Mouse (Mus musculus) MEL (cell line): Measurements from ENCODE around the gene Uqcrfs1. TPM values are rescaled to one million over a fixed set of nuclear protein-coding genes. Genes with fewer than 3 reads are reported as not detected.

Experiments used
- DNase-seq: peaks from one replicate; pipeline ENCODE4 v3.0.0; 2011; ENCODE audit warnings: low read depth, low spot score
- H3K27ac ChIP-seq: 2 replicates; pipeline ENCODE4 v1.5.1; 2012; ENCODE audit warnings: low read depth, mild to moderate bottlenecking, control low read depth, low read length, moderate library complexity; ENCODE audit not compliant: control insufficient read depth
- H3K27me3 ChIP-seq, 2 experiments: fragments of 150-350 bp in 1 of 2; sonication (generic) in 1 of 2; 2 replicates each; pipeline ENCODE4 v1.6.1; 2012; ENCODE audit warnings: low read length in 2 of 2, mild to moderate bottlenecking in 2 of 2, improper control_type of control experiment in 1 of 2, moderate library complexity in 1 of 2; ENCODE audit not compliant: insufficient read depth in 2 of 2, control insufficient read depth in 1 of 2
- H3K36me3 ChIP-seq, 2 experiments: 2 replicates each; pipeline ENCODE4 v1.6.1; 2012 to 2014; ENCODE audit warnings: low read length in 2 of 2, improper control_type of control experiment in 1 of 2, inconsistent platforms in 1 of 2, mild to moderate bottlenecking in 1 of 2; ENCODE audit not compliant: insufficient read depth in 2 of 2, control insufficient read depth in 1 of 2
- H3K4me1 ChIP-seq, 2 experiments: fragments of 150-350 bp in 1 of 2; sonication (generic) in 1 of 2; 2 replicates each; pipeline ENCODE4 v1.6.1; 2012; ENCODE audit warnings: low read length in 2 of 2, improper control_type of control experiment in 1 of 2, mild to moderate bottlenecking in 1 of 2; ENCODE audit not compliant: insufficient read depth in 2 of 2, control insufficient read depth in 1 of 2
- H3K4me3 ChIP-seq, 2 experiments: fragments of 150-350 bp in 1 of 2; sonication (generic) in 1 of 2; 2 replicates each; pipeline ENCODE4 v1.5.1; 2012; ENCODE audit warnings: low read depth in 2 of 2, low read length in 2 of 2, mild to moderate bottlenecking in 2 of 2, moderate library complexity in 2 of 2, control low read depth in 1 of 2, improper control_type of control experiment in 1 of 2; ENCODE audit not compliant: control insufficient read depth in 1 of 2, insufficient read depth in 1 of 2
- H3K79me2 ChIP-seq: 2 replicates; pipeline ENCODE4 v1.6.1; 2012; ENCODE audit warnings: mild to moderate bottlenecking, low read length, moderate library complexity; ENCODE audit not compliant: control insufficient read depth, poor library complexity, insufficient read depth
- H3K9ac ChIP-seq: 2 replicates; pipeline ENCODE4 v1.6.1; 2012; ENCODE audit warnings: low read depth, mild to moderate bottlenecking, control low read depth, low read length, moderate library complexity; ENCODE audit not compliant: control insufficient read depth, poor library complexity, severe bottlenecking
- H3K9me3 ChIP-seq: fragments of 150-350 bp; sonication (generic); replicated peaks from 2 replicates; pipeline ENCODE4 v1.6.1; 2012; ENCODE audit warnings: mild to moderate bottlenecking, low read length, improper control_type of control experiment, moderate library complexity; ENCODE audit not compliant: insufficient read depth
- CHD1 ChIP-seq: IDR thresholded peaks from 2 replicates; pipeline ENCODE4 v1.6.1; 2012; ENCODE audit warnings: low read depth, mild to moderate bottlenecking, inconsistent platforms, low read length, improper control_type of control experiment
- CHD2 ChIP-seq: IDR thresholded peaks from 2 replicates; pipeline ENCODE4 v1.6.1; 2011; ENCODE audit warnings: low read length, improper control_type of control experiment
- ETS1 ChIP-seq: IDR thresholded peaks from 2 replicates; pipeline ENCODE4 v1.6.1; 2012; ENCODE audit warnings: low read depth, mild to moderate bottlenecking, inconsistent platforms, low read length, improper control_type of control experiment, moderate library complexity
- GABPA ChIP-seq: IDR thresholded peaks from 2 replicates; pipeline ENCODE4 v1.6.1; 2012; ENCODE audit warnings: low read depth, mild to moderate bottlenecking, inconsistent platforms, low read length, improper control_type of control experiment, moderate library complexity
- GATA1 ChIP-seq: IDR thresholded peaks from 2 replicates; pipeline ENCODE4 v1.6.1; 2011; ENCODE audit warnings: low read depth, low read length, improper control_type of control experiment
- JUND ChIP-seq: IDR thresholded peaks from 2 replicates; pipeline ENCODE4 v1.6.1; 2011; ENCODE audit warnings: low read depth, mild to moderate bottlenecking, improper control_type of control experiment, low read length
- KAT2A ChIP-seq: conservative IDR thresholded peaks from 2 replicates; pipeline ENCODE4 v1.6.1; 2012; ENCODE audit warnings: low read depth, low read length, improper control_type of control experiment, inconsistent platforms
- MAFK ChIP-seq: IDR thresholded peaks from 2 replicates; pipeline ENCODE4 v1.6.1; 2011; ENCODE audit warnings: low read depth, mild to moderate bottlenecking, low read length, improper control_type of control experiment, borderline replicate concordance
- MAZ ChIP-seq: IDR thresholded peaks from 2 replicates; pipeline ENCODE4 v1.6.1; 2012; ENCODE audit warnings: low read depth, mild to moderate bottlenecking, inconsistent platforms, low read length, improper control_type of control experiment
- MEF2A ChIP-seq: IDR thresholded peaks from 2 replicates; pipeline ENCODE4 v1.6.1; 2014; ENCODE audit warnings: low read depth, mild to moderate bottlenecking, inconsistent platforms, low read length, improper control_type of control experiment; ENCODE audit not compliant: poor library complexity, insufficient replicate concordance, severe bottlenecking; ENCODE audit errors: extremely low read depth
- NELFE ChIP-seq: IDR thresholded peaks from 2 replicates; pipeline ENCODE4 v1.6.1; 2011; ENCODE audit warnings: low read depth, low read length, improper control_type of control experiment
- NRF1 ChIP-seq: IDR thresholded peaks from 2 replicates; pipeline ENCODE4 v1.6.1; 2014; ENCODE audit warnings: low read depth, mild to moderate bottlenecking, inconsistent platforms, low read length, improper control_type of control experiment, moderate library complexity; ENCODE audit not compliant: poor library complexity, insufficient read depth, severe bottlenecking
- POLR2A ChIP-seq, 2 experiments: IDR thresholded peaks; 2 replicates each; pipeline ENCODE4 v1.6.1; 2011 to 2012; ENCODE audit warnings: low read length in 2 of 2, mild to moderate bottlenecking in 2 of 2, control low read depth in 1 of 2, improper control_type of control experiment in 1 of 2, low read depth in 1 of 2, moderate library complexity in 1 of 2; ENCODE audit not compliant: control insufficient read depth in 1 of 2, insufficient read depth in 1 of 2, poor library complexity in 1 of 2
- POLR2AphosphoS5 ChIP-seq: IDR thresholded peaks from 2 replicates; pipeline ENCODE4 v1.6.1; 2012; ENCODE audit warnings: low read depth, borderline replicate concordance, mild to moderate bottlenecking, inconsistent platforms, low read length, moderate library complexity, mixed read lengths
- RCOR1 ChIP-seq: IDR thresholded peaks from 2 replicates; pipeline ENCODE4 v1.6.1; 2012; ENCODE audit warnings: low read depth, mild to moderate bottlenecking, inconsistent platforms, low read length, improper control_type of control experiment
- TAL1 ChIP-seq: IDR thresholded peaks from 2 replicates; pipeline ENCODE4 v1.6.1; 2012; ENCODE audit warnings: mild to moderate bottlenecking, inconsistent platforms, low read length, moderate library complexity, mixed read lengths
- TBP ChIP-seq: IDR thresholded peaks from 2 replicates; pipeline ENCODE4 v1.8.0; 2011; ENCODE audit warnings: low read depth, low read length, improper control_type of control experiment
- UBTF ChIP-seq: IDR thresholded peaks from 2 replicates; pipeline ENCODE4 v1.6.1; 2012; ENCODE audit warnings: low read depth, mild to moderate bottlenecking, inconsistent platforms, low read length, improper control_type of control experiment, moderate library complexity, borderline replicate concordance; ENCODE audit not compliant: insufficient read depth
- USF2 ChIP-seq, 2 experiments: IDR thresholded peaks; 2 replicates each; pipeline ENCODE4 v1.6.1; 2011 to 2012; ENCODE audit warnings: improper control_type of control experiment in 2 of 2, low read length in 2 of 2, borderline replicate concordance in 1 of 2, inconsistent platforms in 1 of 2, low read depth in 1 of 2, mild to moderate bottlenecking in 1 of 2; ENCODE audit not compliant: insufficient read depth in 1 of 2
- ZC3H11A ChIP-seq: IDR thresholded peaks from 2 replicates; pipeline ENCODE4 v1.6.1; 2012; ENCODE audit warnings: low read depth, mild to moderate bottlenecking, inconsistent platforms, low read length, improper control_type of control experiment
- polyA plus RNA-seq, 2 experiments: library from polyadenylated mRNA; stranded (reverse) in 1 of 2; unstranded in 1 of 2; fragments of >175 nt in 1 of 2; fragments of >200 nt in 1 of 2; gene quantifications; 2 replicates each; pipeline versions ENCODE4 v1.2.1 to v1.2.4; 2012; ENCODE audit warnings: low replicate concordance in 2 of 2, low read depth in 1 of 2; ENCODE audit not compliant: insufficient read length in 2 of 2, insufficient read depth in 1 of 2, missing spikeins in 1 of 2
- total RNA-seq: library from RNA; depleted of rRNA; stranded (reverse); fragments of 300-350 nt; gene quantifications from 2 replicates; pipeline ENCODE4 v1.2.3, GENCODE M21; 2012

Uqcrfs1 gene
- total and polyA plus RNA-seq, 3 experiments, result 163 to 191 TPM; not detected in 1

DNA sequence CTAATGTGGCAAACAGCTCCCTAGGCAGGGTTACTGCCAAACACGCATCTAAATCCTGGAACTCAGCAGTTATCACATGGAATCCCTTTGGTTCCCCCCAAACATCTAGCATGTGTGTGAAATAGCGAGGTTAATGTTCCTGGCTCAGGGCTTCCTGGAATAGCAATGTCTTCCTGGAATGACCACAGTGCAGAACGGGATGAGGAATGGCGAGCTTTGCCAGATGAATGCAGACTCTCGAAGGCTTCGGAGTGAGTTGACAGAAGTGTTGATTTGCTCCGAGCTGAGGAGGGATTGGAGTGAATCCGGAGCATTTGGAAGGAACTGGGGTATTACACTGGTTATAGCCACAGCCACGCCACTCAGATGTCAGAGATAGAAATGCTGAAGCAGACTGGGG lies 21.2 kb downstream of the Uqcrfs1 start:
- H3K9ac ChIP-seq, result no peak overlapping the region
- no peaks in the 10 kb centered on the region for H3K79me2 ChIP-seq
- TF ChIP-seq USF2 (IDR thresholded peaks at IDR 0.05; ENCODE audit: borderline replicate concordance in 1 of 2, insufficient read depth in 1 of 2, low read depth in 1 of 2, low read length in 2 of 2) (no peak), TAL1 (no peak)
- H3K9me3 ChIP-seq, result no peaks in the 10 kb centered on the region
- 0 out of 4 replicates have a peak, but pooled peaks cover 0 to 2% of the 10 kb centered on the region in 2 experiments for H3K36me3 ChIP-seq
- H3K27ac ChIP-seq, result no peak overlapping the region
- no peaks in the 10 kb centered on the region for H3K27me3 ChIP-seq
- peaks cover 0 to 2% of the 10 kb centered on the region in 2 experiments; a peak in 2 of 4 replicates for H3K4me1 ChIP-seq
- H3K4me3 ChIP-seq, result no peak overlapping the region
- DNase-seq, result no peak

DNA sequence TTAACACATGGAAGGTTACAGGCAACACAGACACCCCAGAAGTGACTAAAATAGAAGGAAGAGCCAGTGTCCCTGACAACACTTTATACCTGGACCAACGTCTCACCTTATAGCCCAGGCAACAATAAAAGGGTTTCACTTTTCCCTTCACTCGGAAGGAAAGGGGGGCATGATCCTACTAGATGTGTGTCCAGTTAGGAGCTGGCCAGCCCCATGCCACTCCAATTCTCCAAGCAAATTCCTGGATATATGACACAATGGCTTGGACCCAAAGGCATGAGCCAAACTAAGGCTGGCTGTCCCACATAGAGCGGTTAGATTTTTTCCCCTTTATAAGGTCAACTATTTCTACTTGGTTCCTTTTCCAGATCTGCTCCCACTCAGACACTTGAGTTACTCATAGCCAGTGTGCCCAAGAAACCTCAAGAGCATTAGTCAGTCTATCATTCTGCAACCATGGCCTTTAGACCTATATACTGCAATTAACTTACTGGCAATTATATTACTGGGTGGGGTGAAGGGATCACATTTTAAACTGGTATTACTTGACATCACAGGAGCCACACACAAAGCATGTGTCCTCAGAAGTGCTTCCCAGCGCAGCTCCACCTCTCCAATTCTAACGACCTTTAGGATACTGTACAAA lies 21.8 kb downstream of the Uqcrfs1 start:
- DNase-seq, result no peak
- H3K27me3 ChIP-seq, result no peaks in the 10 kb centered on the region
- H3K9me3 ChIP-seq, result no peaks in the 10 kb centered on the region
- no peaks in the 10 kb centered on the region for H3K79me2 ChIP-seq
- H3K36me3 ChIP-seq, result 0 out of 4 replicates have a peak, but pooled peaks cover 0 to 2% of the 10 kb centered on the region in 2 experiments
- H3K4me1 ChIP-seq, result peaks cover 0 to 2% of the 10 kb centered on the region in 2 experiments; a peak in 2 of 4 replicates
- no peak overlapping the region for H3K4me3 ChIP-seq
- H3K9ac ChIP-seq, result no peak overlapping the region
- no peak overlapping the region for H3K27ac ChIP-seq
- no peak for TF ChIP-seq POLR2AphosphoS5
- no peak for TF ChIP-seq GATA1
- no peak for TF ChIP-seq USF2 (IDR thresholded peaks at IDR 0.05; ENCODE audit: borderline replicate concordance in 1 of 2, insufficient read depth in 1 of 2, low read depth in 1 of 2, low read length in 2 of 2)
- no peak for TF ChIP-seq RCOR1
- TF ChIP-seq POLR2A (IDR thresholded peaks at IDR 0.05; ENCODE audit: control insufficient read depth in 1 of 2, insufficient read depth in 1 of 2, low read depth in 1 of 2, low read length in 2 of 2, poor library complexity in 1 of 2), result no peak
- no peak for TF ChIP-seq ZC3H11A
- TF ChIP-seq NRF1, result no peak
- TF ChIP-seq JUND, result no peak
- TF ChIP-seq TBP, result no peak
- no peak for TF ChIP-seq CHD1
- TF ChIP-seq GABPA, result no peak
- no peak for TF ChIP-seq MAZ
- no peak for TF ChIP-seq UBTF
- no peak for TF ChIP-seq KAT2A
- TF ChIP-seq ETS1, result no peak
- TF ChIP-seq NELFE, result no peak
- TF ChIP-seq MAFK, result no peak
- TF ChIP-seq MEF2A, result no peak
- TF ChIP-seq CHD2, result no peak
- TF ChIP-seq, all 39 proteins: peak for 0
